Mouse (Mus musculus) cerebellum, adult 18-20 months (tissue): ENCODE results near the gene Pkd1.

Experiments used
- DNase-seq, 2 experiments: peaks; one replicate each; pipeline ENCODE4 v3.0.0; 2021

Pkd1 gene

DNA sequence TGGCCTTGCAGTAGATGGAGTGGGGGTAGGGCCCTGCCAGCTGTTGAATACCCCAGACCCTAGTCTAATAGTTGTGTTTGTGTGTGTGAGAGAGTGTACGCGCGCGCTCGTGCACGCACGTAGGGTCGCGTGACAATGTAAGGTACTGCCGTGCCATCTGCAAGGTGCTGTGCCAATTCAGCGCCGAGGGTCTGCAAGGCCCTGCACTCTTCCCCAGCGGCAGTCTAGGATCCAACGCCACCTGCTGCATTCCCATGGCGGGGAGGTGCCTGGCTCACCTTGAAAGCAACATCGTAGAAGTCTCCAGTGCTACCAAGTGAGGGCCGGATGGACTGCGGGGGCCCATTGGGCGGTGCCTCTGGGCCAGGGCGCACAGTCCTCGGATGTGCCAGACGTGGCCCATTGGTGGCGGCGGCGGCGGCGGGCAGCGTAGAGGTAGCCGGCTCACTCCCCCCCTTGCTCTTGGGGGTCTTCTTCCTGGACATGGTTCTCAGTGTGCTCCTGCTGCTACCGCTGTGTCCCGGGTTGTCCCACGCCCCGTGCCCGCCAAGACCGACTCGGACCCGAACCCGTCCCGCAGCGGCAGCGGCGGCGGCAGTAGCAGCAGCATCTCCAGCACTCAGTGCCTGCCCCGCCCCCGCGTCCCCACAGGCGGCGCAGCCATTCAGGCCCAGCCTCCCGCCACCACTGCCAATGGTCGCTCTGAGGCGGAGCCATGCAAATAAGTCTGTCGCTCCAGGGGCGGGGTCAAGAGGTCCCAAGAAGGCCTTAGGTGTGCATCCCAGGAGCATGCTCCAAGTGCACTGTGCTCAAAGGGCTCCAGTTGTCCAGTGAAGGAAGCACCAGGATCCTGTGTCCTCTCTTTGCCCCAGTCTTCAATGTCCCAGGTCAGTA, 16.3 kb upstream of the Pkd1 start:
- DNase-seq = peak; percentile 93 to 97

DNA sequence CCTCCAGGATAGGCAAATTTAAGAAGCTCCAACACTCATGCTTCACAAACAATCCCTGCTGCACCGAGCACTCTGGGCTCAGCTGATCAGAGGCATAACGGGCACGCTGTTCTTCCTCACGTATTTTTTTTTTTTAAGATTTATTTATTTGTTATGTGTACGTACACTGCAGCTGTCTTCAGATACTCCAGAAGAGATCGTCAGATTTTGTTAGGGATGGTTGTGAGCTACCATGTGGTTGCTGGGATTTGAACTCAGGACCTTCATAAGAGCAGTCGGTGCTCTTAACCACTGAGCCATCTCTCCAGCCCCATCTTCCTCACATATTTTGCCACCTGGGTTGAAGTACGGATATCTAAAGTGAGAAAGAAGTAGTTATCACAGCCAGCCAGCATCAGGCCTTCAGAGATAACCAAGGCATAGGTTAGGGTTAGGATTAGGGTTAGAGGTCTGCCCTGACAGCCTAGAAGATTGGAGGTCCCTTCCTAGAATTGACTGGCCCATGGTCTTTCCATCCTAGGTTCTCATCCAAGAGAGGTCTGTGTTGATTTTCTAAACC, 15.4 kb upstream of the Pkd1 start, which contains the start of gene Rab26:
TSS of gene Rab26 (minus strand) at position 51 of the 559 bp plus-strand sequence.
- DNase-seq = no peak

DNA sequence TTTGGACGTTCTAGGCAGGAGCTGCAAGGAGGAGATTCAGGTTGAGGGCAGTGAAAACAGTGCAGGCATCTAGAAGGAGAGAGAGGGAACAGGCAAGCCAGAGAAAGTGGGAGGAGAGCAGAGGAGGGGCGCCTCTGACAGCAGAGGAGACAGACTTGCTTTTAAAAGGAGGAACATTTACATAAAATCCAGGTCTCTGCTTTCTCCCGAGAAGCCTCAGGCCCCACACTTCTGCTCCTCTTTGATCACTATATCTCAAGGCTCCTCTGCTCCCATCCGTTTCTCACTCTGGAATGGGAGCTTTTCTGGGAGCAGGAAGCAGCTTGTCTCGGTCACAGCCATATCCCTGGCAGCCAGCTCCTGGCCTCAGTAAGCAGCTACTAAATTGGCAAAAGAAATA, 14.3 kb upstream of the Pkd1 start:
- no peak for DNase-seq

DNA sequence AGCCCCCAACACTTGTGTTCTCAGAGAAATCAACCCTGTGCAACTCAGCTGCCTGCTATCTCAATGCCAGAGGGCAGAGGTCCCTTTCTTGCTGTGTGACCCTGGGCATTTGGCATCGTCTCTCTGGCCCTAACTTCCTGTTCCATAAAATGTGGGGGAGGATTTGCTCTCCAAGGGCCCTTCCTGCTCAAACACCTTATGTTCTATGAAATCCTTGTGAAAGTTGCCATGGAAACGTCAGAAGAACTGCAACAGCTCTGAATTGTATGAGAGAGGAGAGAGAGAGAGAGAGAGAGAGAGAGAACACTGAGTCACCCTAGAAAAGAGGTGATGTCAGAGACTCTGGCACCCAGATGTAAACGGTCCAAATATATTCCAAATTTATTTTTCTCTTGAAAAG, 12.1 kb upstream of the Pkd1 start:
- no peak for DNase-seq

DNA sequence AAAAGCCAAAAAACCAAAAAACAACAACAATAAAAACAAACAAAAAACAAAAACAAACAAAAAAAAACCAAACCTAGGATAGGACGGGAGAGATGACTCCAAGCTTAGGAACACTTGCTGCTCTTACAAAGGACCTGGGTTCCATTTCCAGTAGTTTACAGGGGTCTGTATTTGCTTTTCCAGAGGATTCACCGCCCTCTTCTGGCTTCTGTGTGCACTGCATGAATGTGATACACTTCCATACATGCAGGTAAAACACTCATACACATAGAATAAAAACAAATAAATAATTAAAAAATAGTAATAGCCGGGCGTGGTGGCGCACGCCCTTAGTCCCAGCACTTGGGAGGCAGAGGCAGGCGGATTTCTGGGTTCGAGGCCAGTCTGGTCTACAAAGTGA, 10.7 kb upstream of the Pkd1 start:
- peak; percentile 60 to 65 for DNase-seq

DNA sequence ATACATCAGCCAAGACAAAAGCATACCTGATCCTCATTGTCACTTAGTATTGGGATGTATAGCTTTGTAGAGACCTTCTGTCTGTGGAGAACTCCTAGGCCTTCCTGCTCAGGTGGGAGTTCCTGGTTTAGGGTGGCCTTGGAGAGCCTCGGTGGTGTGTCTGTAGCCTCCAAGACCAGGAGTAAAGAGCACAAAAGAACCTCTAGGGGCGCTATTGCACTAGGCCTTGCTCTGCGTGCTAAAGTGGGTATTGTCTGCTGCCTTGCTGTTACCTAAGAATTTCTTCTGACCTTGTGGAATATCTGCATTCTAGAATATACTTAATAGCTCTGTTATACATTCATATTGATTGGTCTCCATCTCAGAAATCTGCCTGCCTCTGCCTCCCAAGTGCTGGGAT, 9.3 kb upstream of the Pkd1 start:
- peak; percentile 62 for DNase-seq

DNA sequence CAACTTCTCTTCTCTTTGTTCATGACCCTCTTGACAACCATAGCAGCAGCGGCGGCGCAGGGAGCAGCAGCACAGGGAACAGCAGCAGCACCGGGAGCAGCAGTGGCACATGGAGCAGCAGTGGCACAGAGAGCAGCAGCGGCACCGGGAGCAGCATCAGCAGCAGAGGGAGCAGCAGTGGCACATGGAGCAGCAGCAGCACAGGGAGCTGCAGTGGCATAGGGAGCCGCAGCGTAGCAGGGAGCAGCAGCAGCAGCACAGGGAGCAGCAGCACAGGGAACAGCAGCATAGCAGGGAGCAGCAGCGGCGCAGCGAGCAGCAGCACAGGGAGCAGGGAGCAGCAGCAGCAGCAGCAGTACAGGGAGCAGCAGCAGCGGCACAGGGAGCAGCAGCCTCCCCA, 5.0 kb upstream of the Pkd1 start:
- DNase-seq = no peak

DNA sequence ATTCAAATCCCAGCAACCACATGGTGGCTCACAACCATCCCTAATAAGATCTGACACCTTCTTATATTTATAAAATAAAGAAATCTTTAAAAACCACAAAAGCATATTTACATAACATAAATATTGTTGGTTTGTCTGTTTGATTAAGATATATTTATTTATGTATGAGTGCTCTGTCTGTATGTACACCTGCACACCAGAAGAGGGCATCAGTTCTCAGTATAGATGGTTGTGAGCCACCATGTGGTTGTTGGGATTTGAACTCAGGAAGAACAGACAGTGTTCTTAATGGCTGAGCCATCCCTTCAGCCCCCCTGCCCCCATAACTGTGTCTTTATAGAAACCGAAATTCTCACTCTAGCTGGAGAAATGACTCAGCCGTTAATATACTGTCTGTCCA, 4.4 kb upstream of the Pkd1 start:
- no peak for DNase-seq

DNA sequence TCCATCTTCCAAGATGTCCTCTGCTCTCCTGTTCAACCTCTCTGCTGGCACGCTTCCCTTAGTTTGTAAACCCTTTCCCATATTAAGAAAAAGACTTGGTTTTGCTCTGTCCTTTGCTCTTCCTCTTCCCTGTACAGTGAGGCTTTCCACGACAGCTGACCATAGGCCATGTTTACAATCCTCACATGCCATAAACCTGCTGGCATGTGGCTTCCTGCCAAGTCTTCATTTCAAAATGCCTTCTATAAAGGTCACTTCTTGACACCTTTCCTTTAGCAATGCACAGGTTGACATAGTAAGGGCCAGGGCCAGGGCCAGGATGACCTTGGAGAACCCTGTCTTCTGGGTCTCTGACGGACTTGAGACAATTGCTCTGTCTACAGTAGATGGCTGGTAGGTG, 3.4 kb upstream of the Pkd1 start:
- no peak for DNase-seq

DNA sequence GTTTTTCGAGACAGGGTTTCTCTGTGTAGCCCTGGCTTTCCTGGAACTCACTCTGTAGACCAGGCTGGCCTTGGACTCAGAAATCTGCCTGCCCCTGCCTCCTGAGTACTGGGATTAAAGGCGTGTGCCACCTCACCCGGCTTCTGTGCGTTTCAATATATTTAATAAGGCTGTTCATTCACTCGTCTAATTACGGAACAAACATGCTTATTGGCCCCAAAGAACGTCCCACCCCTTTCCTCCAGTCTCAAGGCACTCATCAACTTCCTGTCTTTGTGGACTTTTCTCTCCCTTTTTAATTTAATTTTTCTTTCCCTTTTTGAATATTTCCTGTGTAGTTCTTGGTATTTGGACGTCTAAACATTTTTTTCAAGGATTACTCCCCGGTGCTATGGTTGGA, 1.2 kb upstream of the Pkd1 start:
- peak; percentile 51 to 59 for DNase-seq

DNA sequence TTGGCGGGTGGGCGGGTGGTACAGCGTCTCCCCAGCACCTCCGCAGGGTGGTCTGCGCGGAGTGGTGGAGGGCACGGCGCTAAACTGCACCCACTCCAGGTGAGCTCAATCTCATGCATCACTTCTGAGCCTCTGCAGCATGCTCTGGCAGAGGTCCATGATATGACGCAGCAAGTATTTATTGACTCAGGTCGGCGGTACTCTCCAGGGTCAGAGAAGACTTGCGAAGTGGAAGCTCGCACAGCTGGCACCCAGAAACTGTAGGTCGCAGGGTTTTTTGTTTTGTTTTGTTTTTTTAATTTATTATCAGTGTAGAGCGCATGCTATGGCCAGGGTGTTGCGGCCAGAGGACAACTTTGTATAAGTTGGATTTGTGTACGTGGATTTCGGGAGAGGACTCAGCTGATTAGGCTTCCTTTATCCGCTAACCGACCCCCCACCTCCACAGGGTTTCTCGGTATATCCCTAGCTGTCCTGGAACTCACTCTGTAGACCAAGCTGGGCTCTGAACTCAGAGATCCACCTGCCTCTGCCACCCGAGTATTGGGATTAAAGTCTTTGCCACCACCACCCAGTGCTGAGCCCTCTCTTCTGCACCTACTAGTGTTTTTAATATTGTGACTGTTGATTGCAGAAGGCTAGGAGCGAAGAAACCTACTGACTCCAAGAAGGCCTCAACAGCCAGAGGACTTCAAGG, 565 bp upstream of the Pkd1 start:
- peak; percentile 84 for DNase-seq

DNA sequence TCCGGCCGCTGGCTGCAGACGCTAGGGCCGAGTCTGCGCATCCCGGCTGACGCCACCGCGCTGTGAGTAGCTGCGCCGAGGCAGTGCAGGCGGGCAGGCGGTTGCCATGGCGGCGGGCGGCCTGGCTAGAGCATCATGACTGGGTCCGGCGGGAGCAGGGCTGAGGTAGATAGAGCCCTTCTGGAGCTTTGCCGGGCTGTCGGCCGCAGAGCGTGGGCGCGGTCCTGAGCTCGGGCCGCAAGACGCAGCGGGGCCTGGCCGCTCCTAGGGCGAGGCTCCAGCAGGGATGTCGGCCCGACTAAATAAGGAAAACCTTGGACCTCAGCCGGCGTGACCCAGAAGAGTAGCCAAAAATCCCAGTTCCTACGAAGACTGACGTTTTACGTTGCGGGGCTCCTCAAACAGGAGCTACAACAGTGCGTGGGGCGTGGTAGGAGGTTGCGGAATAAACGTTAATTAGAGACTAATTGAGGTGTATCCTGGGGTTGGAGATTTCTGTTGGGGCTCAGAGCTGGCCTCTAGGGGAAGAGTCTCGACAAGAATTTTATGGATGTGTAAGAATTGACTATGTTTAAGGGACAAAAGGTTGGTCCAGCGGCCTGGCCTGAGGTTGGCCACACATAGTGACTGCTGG, 899 bp downstream of the Pkd1 start:
- DNase-seq = peak; percentile 77 to 84

DNA sequence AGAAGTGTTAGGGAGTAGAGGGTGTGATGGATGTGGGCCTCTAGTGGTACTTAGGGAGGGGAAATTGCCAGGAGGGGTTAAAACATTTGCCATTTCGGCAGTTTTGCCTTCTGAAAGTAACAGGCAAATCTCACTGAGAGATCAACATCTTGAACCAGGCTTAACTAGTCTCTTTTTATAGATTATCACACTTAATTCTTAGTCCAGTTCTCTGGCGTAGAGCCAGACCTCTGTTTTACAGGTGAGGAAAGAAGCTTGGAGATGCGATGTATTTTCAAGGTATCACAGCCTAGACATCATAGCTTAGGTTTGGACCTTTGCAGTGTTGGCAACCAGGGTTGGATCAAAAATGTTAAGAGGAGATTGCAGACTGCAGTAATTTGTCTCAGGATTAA, 1.4 kb downstream of the Pkd1 start:
- DNase-seq = no peak

DNA sequence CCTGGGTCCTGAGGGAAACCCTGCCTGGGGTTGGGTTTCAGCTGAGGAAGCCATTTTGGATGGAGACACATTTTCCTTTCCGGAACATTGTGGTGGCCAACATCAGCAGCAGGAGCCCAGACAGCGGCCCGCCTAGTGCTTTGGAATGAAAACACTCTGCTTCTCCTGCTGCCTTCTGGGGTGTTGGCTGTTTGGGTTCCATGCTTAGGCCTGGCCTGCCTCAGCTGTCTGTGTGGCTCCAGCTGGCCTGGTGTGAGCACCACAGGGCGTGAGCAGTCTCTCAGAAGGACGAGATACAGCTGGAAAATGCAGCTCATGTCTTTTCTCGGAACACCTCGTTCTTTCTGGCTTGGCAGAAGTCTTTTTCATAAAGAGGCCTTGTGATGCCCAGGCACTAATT, 7.5 kb downstream of the Pkd1 start:
- DNase-seq = no peak

DNA sequence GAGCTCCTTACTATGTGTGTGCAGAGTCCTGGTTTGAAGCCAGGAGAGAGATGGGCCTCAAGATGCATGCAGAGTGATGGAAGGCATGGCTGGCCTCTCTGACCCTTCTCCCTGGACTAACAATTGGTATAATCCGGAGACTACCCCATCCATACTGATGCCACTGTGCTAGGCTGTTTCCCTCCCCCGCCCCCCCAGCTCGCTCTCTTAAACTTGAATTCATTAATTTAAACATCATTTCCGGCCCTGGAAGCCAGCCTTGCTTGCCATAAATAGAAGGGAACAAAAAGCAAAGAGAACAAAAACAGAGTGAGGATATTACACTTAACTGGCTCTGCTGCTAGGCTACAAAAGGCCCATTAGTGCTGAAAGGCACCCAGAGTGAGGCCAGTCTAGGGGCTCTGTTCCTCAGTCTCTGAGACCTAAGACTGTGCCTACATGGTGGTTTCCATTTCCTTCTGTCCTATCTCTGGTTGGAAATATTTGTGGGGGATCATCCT, 9.0 kb downstream of the Pkd1 start:
- no peak for DNase-seq

DNA sequence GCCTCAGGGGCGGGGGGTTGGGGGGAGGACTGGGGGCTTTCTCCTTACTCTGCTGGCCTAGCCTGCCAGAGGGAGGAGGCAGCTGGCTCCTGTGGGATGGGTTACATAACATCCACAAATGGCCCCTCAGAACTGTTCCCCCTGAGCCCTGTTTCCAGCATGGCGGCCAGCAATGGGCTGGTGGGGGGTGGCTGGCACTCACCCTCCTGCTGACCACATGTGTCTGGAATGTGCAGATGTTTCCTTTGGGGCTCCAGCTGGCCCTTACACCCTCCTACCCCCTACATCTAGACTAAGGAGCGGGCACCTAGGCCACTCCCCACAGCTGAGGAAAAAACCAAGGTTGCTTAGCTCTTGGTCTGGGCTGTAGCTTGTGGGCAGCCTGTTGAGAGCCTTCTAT, 9.5 kb downstream of the Pkd1 start:
- DNase-seq = no peak

DNA sequence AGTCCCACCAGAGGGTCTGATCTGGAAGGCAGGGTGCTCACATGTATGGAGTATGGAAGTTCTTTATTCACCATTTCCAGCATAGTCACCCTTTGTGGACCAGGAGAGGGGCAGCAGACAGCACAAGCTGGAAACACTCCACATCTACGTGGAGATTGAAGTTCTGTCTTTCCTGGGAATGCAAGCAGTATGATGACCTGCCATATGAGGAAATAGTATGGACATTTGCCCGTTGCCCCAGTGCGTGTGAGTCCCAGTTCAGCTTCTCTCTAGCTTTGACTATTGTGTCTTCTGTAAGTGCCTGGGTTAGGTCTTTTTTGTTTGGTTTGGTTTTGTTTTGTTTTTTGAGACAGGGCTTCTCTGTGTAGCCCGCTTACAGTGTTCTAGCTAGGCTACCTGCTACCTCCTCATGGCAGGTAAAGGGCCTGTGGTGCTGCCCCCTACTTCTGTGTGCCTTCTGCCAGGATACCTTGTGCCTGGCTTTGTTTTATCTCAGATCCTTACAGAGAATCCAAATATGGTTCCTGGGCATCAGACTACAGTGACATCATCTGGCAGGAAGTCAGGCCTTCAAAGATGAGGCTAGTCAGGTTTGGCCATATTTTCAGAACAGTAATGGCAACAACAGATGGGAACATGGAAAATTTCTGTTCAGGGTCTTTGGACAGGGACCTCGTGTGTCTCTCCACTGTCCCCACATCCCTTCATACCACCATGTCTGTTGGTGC, 10.8 kb downstream of the Pkd1 start:
- DNase-seq = peak; percentile 69 to 75

DNA sequence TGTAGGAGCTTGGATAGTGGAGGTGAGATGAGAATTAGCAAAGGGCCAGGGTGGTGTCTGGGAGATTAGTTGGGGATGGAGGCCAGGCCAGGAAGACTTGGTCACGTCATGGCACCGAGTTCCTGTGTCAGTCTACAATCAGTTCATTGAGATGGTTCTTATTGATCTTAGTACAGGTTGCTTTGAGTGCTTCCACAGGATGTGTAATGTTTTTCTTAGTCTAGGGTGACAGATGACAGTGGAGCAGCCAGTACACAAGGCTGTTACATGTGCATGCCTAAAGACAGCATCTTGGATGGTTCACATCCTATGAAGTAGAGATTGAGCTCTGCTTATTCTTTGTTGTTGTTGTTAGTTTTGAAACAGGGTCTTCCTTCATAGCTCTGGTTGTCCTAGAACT, 12.0 kb downstream of the Pkd1 start:
- DNase-seq = no peak

DNA sequence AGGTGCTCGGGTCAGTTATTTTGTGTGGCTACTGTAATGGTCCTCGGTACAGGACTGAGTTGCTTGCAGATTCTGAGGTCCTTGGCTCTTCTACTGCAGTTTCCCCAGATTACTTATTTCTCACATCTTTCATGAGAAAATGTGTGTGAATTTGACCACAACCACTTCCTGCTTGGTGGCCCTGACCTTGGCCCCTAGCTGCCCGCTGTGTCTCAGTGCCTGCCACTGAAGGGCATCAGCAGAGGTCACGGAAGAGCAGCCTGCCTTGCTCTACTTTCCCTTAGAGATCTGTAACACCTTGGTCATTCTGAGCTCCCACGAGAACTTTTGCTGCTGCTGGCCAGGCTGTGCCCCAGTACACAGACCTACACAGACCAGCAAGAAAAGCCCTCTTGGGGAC, 14.0 kb downstream of the Pkd1 start:
- DNase-seq = no peak

DNA sequence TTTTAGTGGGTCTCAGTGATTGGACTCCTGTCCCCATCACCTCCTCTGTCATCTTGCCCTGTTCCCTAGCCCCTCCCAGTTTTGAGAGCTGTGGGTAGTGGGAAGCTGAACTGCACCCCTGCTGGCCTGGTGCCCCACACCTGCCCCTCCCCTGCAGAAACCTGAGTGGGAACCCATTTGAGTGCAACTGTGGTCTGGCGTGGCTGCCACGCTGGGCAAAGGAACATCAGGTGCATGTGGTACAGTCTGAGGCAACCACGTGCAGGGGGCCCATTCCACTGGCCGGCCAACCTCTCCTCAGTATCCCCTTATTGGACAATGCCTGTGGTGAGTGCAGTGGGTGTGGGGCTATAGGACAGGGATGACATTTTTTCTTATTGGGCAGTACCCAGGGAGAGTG, 14.8 kb downstream of the Pkd1 start:
- DNase-seq = no peak

DNA sequence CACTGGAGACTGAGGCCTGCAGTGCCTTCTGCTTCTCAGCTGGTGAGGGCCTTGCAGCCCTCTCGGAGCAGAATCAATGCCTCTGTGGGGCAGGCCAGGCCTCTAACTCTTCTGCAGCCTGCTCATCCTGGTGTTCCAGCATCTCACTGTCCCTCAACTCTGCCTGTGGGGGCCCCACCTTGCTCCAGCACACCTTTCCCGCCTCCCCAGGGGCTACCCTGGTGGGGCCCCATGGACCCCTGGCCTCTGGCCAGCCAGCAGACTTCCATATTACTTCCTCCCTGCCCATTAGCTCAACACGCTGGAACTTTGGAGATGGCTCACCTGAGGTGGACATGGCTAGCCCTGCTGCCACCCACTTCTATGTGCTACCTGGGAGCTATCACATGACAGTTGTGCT, 15.5 kb downstream of the Pkd1 start:
- no peak for DNase-seq

DNA sequence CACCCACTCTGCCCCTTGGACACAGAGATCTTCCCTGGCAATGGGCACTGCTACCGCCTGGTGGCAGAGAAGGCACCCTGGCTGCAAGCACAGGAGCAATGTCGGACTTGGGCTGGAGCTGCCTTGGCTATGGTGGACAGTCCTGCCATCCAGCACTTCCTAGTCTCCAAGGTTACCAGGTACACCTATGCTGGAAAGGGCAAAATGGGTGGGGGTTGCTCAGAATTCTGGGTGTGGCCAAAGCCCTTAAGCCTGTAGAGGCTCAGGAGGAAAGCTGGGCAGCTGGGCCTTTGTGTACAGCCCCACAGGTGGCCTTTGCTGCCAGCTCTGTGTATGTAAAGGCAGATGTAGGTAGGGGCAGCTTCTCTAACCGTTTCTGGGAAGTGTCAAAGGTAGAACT, 16.2 kb downstream of the Pkd1 start:
- no peak for DNase-seq
